Comparison of ENCODE assay signal across 20 mouse cellular contexts in the genomic region with DNA sequence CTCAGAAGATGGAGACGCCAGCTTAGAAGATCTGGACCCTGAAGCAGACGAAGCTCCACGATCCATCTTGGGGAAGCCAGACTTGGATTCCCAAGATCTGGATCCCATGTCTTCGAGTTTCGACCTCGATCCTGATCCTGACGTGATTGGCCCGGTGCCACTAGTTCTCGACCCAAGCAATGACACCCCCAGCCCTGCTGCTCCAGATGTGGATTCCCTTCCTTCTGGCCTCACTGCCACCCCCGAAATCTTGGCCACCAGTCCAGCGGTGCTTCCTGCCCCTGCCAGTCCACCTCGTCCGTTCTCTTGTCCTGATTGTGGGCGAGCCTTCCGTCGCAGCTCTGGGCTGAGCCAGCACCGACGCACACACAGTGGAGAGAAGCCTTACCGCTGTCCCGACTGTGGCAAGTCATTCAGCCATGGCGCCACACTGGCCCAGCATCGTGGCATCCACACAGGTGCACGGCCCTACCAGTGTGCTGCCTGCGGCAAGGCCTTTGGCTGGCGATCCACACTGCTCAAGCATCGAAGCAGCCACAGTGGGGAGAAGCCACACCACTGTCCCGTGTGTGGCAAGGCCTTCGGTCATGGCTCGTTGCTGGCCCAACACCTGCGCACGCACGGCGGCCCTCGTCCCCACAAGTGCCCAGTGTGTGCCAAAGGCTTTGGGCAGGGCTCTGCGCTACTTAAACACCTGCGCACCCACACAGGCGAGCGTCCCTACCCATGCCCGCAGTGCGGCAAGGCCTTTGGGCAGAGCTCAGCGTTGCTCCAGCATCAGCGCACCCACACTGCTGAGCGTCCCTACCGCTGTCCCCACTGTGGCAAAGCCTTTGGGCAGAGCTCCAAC. TPM values are rescaled to one million over a fixed set of nuclear protein-coding genes. Genes with fewer than 3 reads are reported as not detected.
DNase-seq lines count a peak whose midpoint lies in the region; ATAC-seq and TF ChIP-seq lines count a peak whose summit lies in the region.
"Had no signal": no experiment of that assay in that cellular context is flagged by ENCODE, and none has a peak within 500 bp of the region (broad histone marks: within the 10 kb centered on the region; RNA-seq: fewer than 3 reads in every experiment).

No protein-coding gene starts in this region.

- H3K9me3 ChIP-seq in forebrain, embryonic 13.5 days (replicated peaks) = peaks cover 12% of the 10 kb centered on the region
- no peaks in the 10 kb centered on the region for H3K9me3 ChIP-seq in forebrain, embryonic 14.5 days (replicated peaks; ENCODE audit: control insufficient read depth, low read length)
- H3K9me3 ChIP-seq in lung, postnatal 0 days (ENCODE audit: low read length) = no peaks in the 10 kb centered on the region
- H3K9me3 ChIP-seq in liver, embryonic 12.5 days (replicated peaks) = 0 out of 2 replicates have a peak, but pooled peaks cover 6% of the 10 kb centered on the region
- H3K9me3 ChIP-seq: embryonic facial prominence, embryonic 15.5 days; heart, embryonic 15.5 days; kidney, embryonic 15.5 days; liver, embryonic 15.5 days had no signal

- no peak for DNase-seq in forebrain, embryonic 14.5 days (ENCODE audit: low spot score)
- peak; percentile 30 for DNase-seq in right cerebral cortex, postnatal 4 days
- DNase-seq in right cerebral cortex, postnatal 10 days (ENCODE audit: low spot score in 2 of 2) = no peak
- peak; percentile 38 for DNase-seq in R1 (ENCODE audit: low read depth, low spot score)
- DNase-seq in lung, postnatal 0 days (ENCODE audit: low spot score) = no peak
- DNase-seq: adrenal gland, postnatal 25 days; B cell, adult 2 months; gastrocnemius, postnatal 10 days; heart, adult 2 months; lung, postnatal 10 days had no signal

- H3K27me3 ChIP-seq in forebrain, embryonic 13.5 days = no peaks in the 10 kb centered on the region
- H3K27me3 ChIP-seq in forebrain, embryonic 14.5 days (replicated peaks; ENCODE audit: control insufficient read depth, insufficient read depth, low read length) = no peaks in the 10 kb centered on the region
- no peaks in the 10 kb centered on the region for H3K27me3 ChIP-seq in lung, postnatal 0 days (replicated peaks; ENCODE audit: insufficient read depth, low read length)
- H3K27me3 ChIP-seq in liver, embryonic 12.5 days (replicated peaks) = peaks cover 9% of the 10 kb centered on the region
- H3K27me3 ChIP-seq: embryonic facial prominence, embryonic 15.5 days; heart, embryonic 15.5 days; kidney, embryonic 15.5 days; Patski had no signal

- no peak overlapping the region for H3K9ac ChIP-seq in forebrain, embryonic 13.5 days
- no peak overlapping the region for H3K9ac ChIP-seq in forebrain, embryonic 14.5 days (ENCODE audit: low read length)
- no peak overlapping the region for H3K9ac ChIP-seq in lung, postnatal 0 days (replicated peaks; ENCODE audit: low read depth)
- H3K9ac ChIP-seq in liver, embryonic 12.5 days = no peak overlapping the region
- H3K9ac ChIP-seq: embryonic facial prominence, embryonic 15.5 days; heart, embryonic 15.5 days; kidney, embryonic 15.5 days; liver, embryonic 15.5 days had no signal

- no peak for TF ChIP-seq CTCF in lung, postnatal 0 days (IDR thresholded peaks at IDR 0.05)

- ATAC-seq in forebrain, embryonic 13.5 days = no peak
- no peak for ATAC-seq in forebrain, embryonic 14.5 days
- no peak for ATAC-seq in lung, postnatal 0 days
- ATAC-seq in liver, embryonic 12.5 days = no peak
- ATAC-seq: hindbrain, embryonic 16.5 days; intestine, postnatal 0 days; midbrain, embryonic 16.5 days; Patski had no signal

- no peak overlapping the region for H3K27ac ChIP-seq in forebrain, embryonic 13.5 days
- H3K27ac ChIP-seq in forebrain, embryonic 14.5 days (ENCODE audit: low read depth, low read length) = no peak overlapping the region
- no peak overlapping the region for H3K27ac ChIP-seq in lung, postnatal 0 days (ENCODE audit: low read length)
- H3K27ac ChIP-seq in liver, embryonic 12.5 days = no peak overlapping the region
- H3K27ac ChIP-seq: embryonic facial prominence, embryonic 15.5 days; heart, adult 2 months; heart, embryonic 15.5 days; kidney, embryonic 15.5 days; liver, embryonic 15.5 days had no signal

- no peak for TF ChIP-seq EP300 in lung, postnatal 0 days (IDR thresholded peaks at IDR 0.05)

- H3K4me1 ChIP-seq in forebrain, embryonic 13.5 days = peaks cover 23% of the 10 kb centered on the region
- H3K4me1 ChIP-seq in forebrain, embryonic 14.5 days (ENCODE audit: control insufficient read depth, insufficient read depth, low read length) = peaks cover 7% of the 10 kb centered on the region; the same call in 1 of the 2 replicates
- peaks cover 7% of the 10 kb centered on the region; the same call in 1 of the 2 replicates for H3K4me1 ChIP-seq in lung, postnatal 0 days (ENCODE audit: insufficient read depth, low read depth, low read length)
- H3K4me1 ChIP-seq in liver, embryonic 12.5 days = peaks cover 44% of the 10 kb centered on the region

- peaks cover 37% of the 10 kb centered on the region for H3K36me3 ChIP-seq in forebrain, embryonic 13.5 days (ENCODE audit: poor library complexity, severe bottlenecking)
- peaks cover 34% of the 10 kb centered on the region for H3K36me3 ChIP-seq in forebrain, embryonic 14.5 days (ENCODE audit: control insufficient read depth, insufficient read depth, low read length)
- peaks cover 9% of the 10 kb centered on the region; the same call in 1 of the 2 replicates for H3K36me3 ChIP-seq in lung, postnatal 0 days (ENCODE audit: insufficient read depth, low read length)
- H3K36me3 ChIP-seq in liver, embryonic 12.5 days = peaks cover 22% of the 10 kb centered on the region

- WGBS in forebrain, embryonic 13.5 days = 97% methylated on average over 44 of the region's 44 CpGs
- 96% methylated on average over 44 of the region's 44 CpGs for WGBS in forebrain, embryonic 14.5 days
- 96% methylated on average over 43 of the region's 44 CpGs for WGBS in lung, postnatal 0 days
- WGBS in liver, embryonic 12.5 days (ENCODE audit: insufficient replicate concordance) = 88% methylated on average over 44 of the region's 44 CpGs

- H3K4me2 ChIP-seq in forebrain, embryonic 13.5 days = no peak overlapping the region
- H3K4me2 ChIP-seq in forebrain, embryonic 14.5 days (ENCODE audit: low read length) = no peak overlapping the region
- no peak overlapping the region for H3K4me2 ChIP-seq in lung, postnatal 0 days (replicated peaks; ENCODE audit: low read depth, low read length)
- no peak overlapping the region for H3K4me2 ChIP-seq in liver, embryonic 12.5 days
- H3K4me2 ChIP-seq: embryonic facial prominence, embryonic 15.5 days; heart, embryonic 15.5 days; kidney, embryonic 15.5 days; liver, embryonic 15.5 days had no signal

- H3K4me3 ChIP-seq in forebrain, embryonic 13.5 days = 0 out of 2 replicates have a peak overlapping the region, but pooled peaks have one; percentile 4
- H3K4me3 ChIP-seq in forebrain, embryonic 14.5 days (ENCODE audit: low read depth, low read length) = no peak overlapping the region
- no peak overlapping the region for H3K4me3 ChIP-seq in lung, postnatal 0 days (ENCODE audit: low read depth, low read length)
- no peak overlapping the region for H3K4me3 ChIP-seq in liver, embryonic 12.5 days
- H3K4me3 ChIP-seq: embryonic facial prominence, embryonic 15.5 days; heart, adult 2 months; heart, embryonic 15.5 days; kidney, embryonic 15.5 days; liver, embryonic 15.5 days had no signal

RNA-seq across cellular contexts. Expression of gene Zfp358, which starts 2.9 kb away (rescaled TPM):
- polyA plus RNA-seq in forebrain, embryonic 13.5 days (2015; fragmentation: Nextera tagmentation; extraction: Ambion mirVana) = 67.2 and 72.0 TPM in 2 replicates
- polyA plus RNA-seq in forebrain, embryonic 14.5 days (2014; fragmentation: Nextera tagmentation; extraction: Ambion mirVana) = 66.2 and 66.5 TPM in 2 replicates
- polyA plus RNA-seq in lung, postnatal 0 days (2015; fragmentation: Nextera tagmentation; extraction: Ambion mirVana) = 29.8 and 31.6 TPM in 2 replicates
- polyA plus RNA-seq in liver, embryonic 12.5 days (2016; fragmentation: Nextera tagmentation; extraction: Ambion mirVana) = 7.9 and 8.1 TPM in 2 replicates

RNA-seq across cellular contexts. Expression of gene Mcoln1, which starts 4.5 kb away (rescaled TPM):
- 68.5 and 68.7 TPM in 2 replicates for polyA plus RNA-seq in forebrain, embryonic 13.5 days (2015; fragmentation: Nextera tagmentation; extraction: Ambion mirVana)
- polyA plus RNA-seq in forebrain, embryonic 14.5 days (2014; fragmentation: Nextera tagmentation; extraction: Ambion mirVana) = 50.5 and 52.2 TPM in 2 replicates
- polyA plus RNA-seq in lung, postnatal 0 days (2015; fragmentation: Nextera tagmentation; extraction: Ambion mirVana) = 38.5 and 40.0 TPM in 2 replicates
- 25.7 and 26.9 TPM in 2 replicates for polyA plus RNA-seq in liver, embryonic 12.5 days (2016; fragmentation: Nextera tagmentation; extraction: Ambion mirVana)

RNA-seq across cellular contexts. Expression of gene Pnpla6, which starts 19.4 kb away (rescaled TPM):
- 20.3 and 23.8 TPM in 2 replicates for polyA plus RNA-seq in forebrain, embryonic 13.5 days (2015; fragmentation: Nextera tagmentation; extraction: Ambion mirVana)
- 16.7 and 20.7 TPM in 2 replicates for polyA plus RNA-seq in forebrain, embryonic 14.5 days (2014; fragmentation: Nextera tagmentation; extraction: Ambion mirVana)
- 18.1 and 19.0 TPM in 2 replicates for polyA plus RNA-seq in lung, postnatal 0 days (2015; fragmentation: Nextera tagmentation; extraction: Ambion mirVana)
- polyA plus RNA-seq in liver, embryonic 12.5 days (2016; fragmentation: Nextera tagmentation; extraction: Ambion mirVana) = 14.7 and 17.1 TPM in 2 replicates

RNA-seq across cellular contexts. Expression of gene Tex45, which starts 25.1 kb away (rescaled TPM):
- 0.10 TPM in 1 of 2 replicates, not detected in the other for polyA plus RNA-seq in forebrain, embryonic 13.5 days (2015; fragmentation: Nextera tagmentation; extraction: Ambion mirVana)
- polyA plus RNA-seq in forebrain, embryonic 14.5 days (2014; fragmentation: Nextera tagmentation; extraction: Ambion mirVana) = 0.14 and 0.18 TPM in 2 replicates
- not detected in 2 replicates for polyA plus RNA-seq in lung, postnatal 0 days (2015; fragmentation: Nextera tagmentation; extraction: Ambion mirVana)
- polyA plus RNA-seq in liver, embryonic 12.5 days (2016; fragmentation: Nextera tagmentation; extraction: Ambion mirVana) = 0.08 TPM in 1 of 2 replicates, not detected in the other
- polyA plus RNA-seq: embryonic facial prominence, embryonic 15.5 days; heart, adult 2 months; heart, embryonic 15.5 days; intestine, postnatal 0 days; kidney, embryonic 15.5 days; liver, embryonic 15.5 days; Patski had no signal

RNA-seq across cellular contexts. Expression of gene Pex11g, which starts 28.3 kb away (rescaled TPM):
- 3.9 and 4.8 TPM in 2 replicates for polyA plus RNA-seq in forebrain, embryonic 13.5 days (2015; fragmentation: Nextera tagmentation; extraction: Ambion mirVana)
- polyA plus RNA-seq in forebrain, embryonic 14.5 days (2014; fragmentation: Nextera tagmentation; extraction: Ambion mirVana) = 1.9 and 2.3 TPM in 2 replicates
- polyA plus RNA-seq in lung, postnatal 0 days (2015; fragmentation: Nextera tagmentation; extraction: Ambion mirVana) = 7.8 and 9.1 TPM in 2 replicates
- polyA plus RNA-seq in liver, embryonic 12.5 days (2016; fragmentation: Nextera tagmentation; extraction: Ambion mirVana) = 3.4 and 3.6 TPM in 2 replicates

Comparison
In these comparisons a context has a peak if more than half of its experiments do, and no peak if none do; other contexts are left out.
1. DNase-seq: peak in right cerebral cortex, postnatal 4 days (single experiment) and R1 (single experiment); none in forebrain, embryonic 14.5 days (single experiment), right cerebral cortex, postnatal 10 days (0 of 2) and lung, postnatal 0 days (single experiment).